Mouse (Mus musculus) spleen, adult 2 months (tissue): ENCODE results near the gene Gtpbp3. TPM values are rescaled to one million over a fixed set of nuclear protein-coding genes. Genes with fewer than 3 reads are reported as not detected.

Source experiments
- DNase-seq, 2 experiments: peaks; one replicate each; pipeline versions ENCODE4 v3.0.0 to v3.0.0-alpha.2; 2012 to 2021; ENCODE audit warnings: low spot score in 2 of 2, low read depth in 1 of 2
- H3K27ac ChIP-seq: fragments of 200-500 bp; 2 replicates; pipeline ENCODE4 v1.5.1; 2012; ENCODE audit warnings: low read length, inconsistent platforms; ENCODE audit not compliant: insufficient read depth
- H3K27me3 ChIP-seq: fragments of 200-500 bp; 2 replicates; pipeline ENCODE4 v1.6.1; 2012; ENCODE audit warnings: mild to moderate bottlenecking, moderate library complexity, low read length, inconsistent platforms; ENCODE audit not compliant: control insufficient read depth, insufficient read depth
- H3K36me3 ChIP-seq: fragments of 200-500 bp; 2 replicates; pipeline ENCODE4 v1.6.1; 2012; ENCODE audit warnings: mild to moderate bottlenecking, low read length, inconsistent platforms; ENCODE audit not compliant: control insufficient read depth, insufficient read depth
- H3K4me1 ChIP-seq: fragments of 200-500 bp; 2 replicates; pipeline ENCODE4 v1.6.1; 2011; ENCODE audit warnings: inconsistent platforms; ENCODE audit not compliant: control insufficient read depth, insufficient read depth, insufficient read length
- H3K4me3 ChIP-seq: fragments of 200-500 bp; 2 replicates; pipeline ENCODE4 v1.5.1; 2011; ENCODE audit warnings: mild to moderate bottlenecking, inconsistent platforms; ENCODE audit not compliant: insufficient read depth, insufficient read length; ENCODE audit errors: extremely low read depth
- CTCF ChIP-seq: fragments of 200-500 bp; IDR thresholded peaks from 2 replicates; pipeline ENCODE4 v1.5.1; 2011; ENCODE audit warnings: mild to moderate bottlenecking, inconsistent platforms; ENCODE audit not compliant: insufficient read depth, insufficient read length, insufficient replicate concordance; ENCODE audit errors: extremely low read depth
- POLR2A ChIP-seq: fragments of 200-500 bp; IDR thresholded peaks from 2 replicates; pipeline ENCODE4 v1.6.1; 2011; ENCODE audit warnings: low read depth, low read length, inconsistent platforms
- WGBS: fragments of 180-500 bp; shearing (Covaris S2); methylation state at CpG from one replicate; pipeline ENCODE4 v1.1.7; 2018; 5-methylcytosine and 5-hydroxymethylcytosine counted together
- polyA plus RNA-seq: library from polyadenylated mRNA; depleted of rRNA; stranded (reverse); fragments of >200 nt; gene quantifications from 2 replicates; pipeline ENCODE4 v1.2.3, GENCODE M21; 2012; rRNA removed

Gene Gtpbp3
- polyA plus RNA-seq, result 26.3 and 33.3 TPM in 2 replicates

- Histone ChIP-seq H3K36me3 (peaks cover 14% of the 10 kb centered on the region), H3K4me1 (peaks cover 20% of the 10 kb centered on the region), H3K4me3 (peak within 1 kb of the TSS; percentile 94), H3K27ac (peak within 1 kb of the TSS; percentile 90), H3K27me3 (no peaks in the 10 kb centered on the region)
- 1% methylated on average over 33 of the region's 33 CpGs for WGBS
- peak; percentile 56 to 78 for DNase-seq
- TF ChIP-seq CTCF (no peak), POLR2A (peak; percentile 29)
Measured at GRCm38 (mm10) chr8:71487691-71488445, at the start of gene Gtpbp3. Gene Gtpbp3, plus strand, starts transcription at chr8:71488103.

GRCm38 (mm10) chr8:71441404-71441803 is 46.5 kb upstream of the Gtpbp3 start:
- Histone ChIP-seq H3K4me3 (no peak overlapping the region), H3K4me1 (no peaks in the 10 kb centered on the region), H3K27me3 (no peaks in the 10 kb centered on the region), H3K27ac (no peak overlapping the region), H3K36me3 (no peaks in the 10 kb centered on the region)
- peak; percentile 30 to 55 for DNase-seq
- under 1% methylated on average over 7 of the region's 7 CpGs for WGBS
- TF ChIP-seq POLR2A (no peak), CTCF (peak; percentile 17; the same call in 1 of the 2 replicates)

GRCm38 (mm10) chr8:71445096-71445495 is 42.8 kb upstream of the Gtpbp3 start:
- H3K36me3 ChIP-seq, result no peaks in the 10 kb centered on the region
- no peak overlapping the region for H3K27ac ChIP-seq
- no peaks in the 10 kb centered on the region for H3K4me1 ChIP-seq
- TF ChIP-seq POLR2A (no peak), CTCF (no peak)
- no peak for DNase-seq
- H3K4me3 ChIP-seq, result no peak overlapping the region
- WGBS, result 46% methylated on average over 7 of the region's 7 CpGs
- H3K27me3 ChIP-seq, result no peaks in the 10 kb centered on the region

- H3K4me3 ChIP-seq, result no peak overlapping the region
- no peaks in the 10 kb centered on the region for H3K36me3 ChIP-seq
- no peaks in the 10 kb centered on the region for H3K4me1 ChIP-seq
- WGBS, result 86% methylated on average over 4 of the region's 4 CpGs
- no peaks in the 10 kb centered on the region for H3K27me3 ChIP-seq
- TF ChIP-seq CTCF, result no peak
- no peak for TF ChIP-seq POLR2A
- no peak for DNase-seq
- H3K27ac ChIP-seq, result no peak overlapping the region
Measured at GRCm38 (mm10) chr8:71451337-71451736, 36.6 kb upstream of the Gtpbp3 start.

- 69% methylated on average over 11 of the region's 11 CpGs for WGBS
- Histone ChIP-seq H3K4me3 (no peak overlapping the region), H3K36me3 (no peaks in the 10 kb centered on the region), H3K4me1 (no peaks in the 10 kb centered on the region), H3K27ac (no peak overlapping the region), H3K27me3 (no peaks in the 10 kb centered on the region)
- DNase-seq, result no peak
- TF ChIP-seq POLR2A, result no peak
- TF ChIP-seq CTCF, result no peak
Measured at GRCm38 (mm10) chr8:71451777-71452176, 36.1 kb upstream of the Gtpbp3 start.

- 77% methylated on average over 2 of the region's 2 CpGs for WGBS
- DNase-seq, result no peak
- Histone ChIP-seq H3K4me3 (no peak overlapping the region), H3K27ac (no peak overlapping the region), H3K4me1 (no peaks in the 10 kb centered on the region), H3K36me3 (peaks cover 2% of the 10 kb centered on the region), H3K27me3 (no peaks in the 10 kb centered on the region)
- no peak for TF ChIP-seq CTCF
- no peak for TF ChIP-seq POLR2A
Measured at GRCm38 (mm10) chr8:71452669-71453068, 35.2 kb upstream of the Gtpbp3 start.

- no peak for DNase-seq
- 90% methylated on average over 8 of the region's 8 CpGs for WGBS
- Histone ChIP-seq H3K4me1 (no peaks in the 10 kb centered on the region), H3K27me3 (no peaks in the 10 kb centered on the region), H3K36me3 (peaks cover 4% of the 10 kb centered on the region), H3K27ac (no peak overlapping the region), H3K4me3 (no peak overlapping the region)
- TF ChIP-seq POLR2A, result no peak
- no peak for TF ChIP-seq CTCF
Measured at GRCm38 (mm10) chr8:71454668-71455067, 33.2 kb upstream of the Gtpbp3 start.
